Mouse (Mus musculus) neural tube, embryonic 11.5 days (tissue): ENCODE data around the gene Hlcs. TPM values are rescaled to one million over a fixed set of nuclear protein-coding genes. Genes with fewer than 3 reads are reported as not detected.
A peak's percentile ranks its signal among the peaks of the same experiment; 100 is the strongest.

Source experiments
- ATAC-seq: fragments of 200-750 bp; cut with Nextera tagmentation; 2 replicates; pipeline ENCODE4 v1.8.0; 2017; ENCODE audit warnings: moderate number of reproducible peaks, mild to moderate bottlenecking, moderate TSS enrichment, moderate library complexity; ENCODE audit not compliant: insufficient read depth, low FRiP score, low TSS enrichment
- DNase-seq: peaks from one replicate; pipeline ENCODE4 v3.0.0-alpha.2; 2015; ENCODE audit warnings: low spot score
- H3K27ac ChIP-seq: fragments of 300-500 bp; sonication (generic); 2 replicates; pipeline ENCODE4 v1.5.1; 2014; ENCODE audit warnings: low read depth, mild to moderate bottlenecking, low read length
- H3K27me3 ChIP-seq: fragments of 300-500 bp; sonication (generic); 2 replicates; pipeline ENCODE4 v1.6.1; 2014; ENCODE audit warnings: mild to moderate bottlenecking, low read length, mixed read lengths; ENCODE audit not compliant: control insufficient read depth, insufficient read depth
- H3K36me3 ChIP-seq: fragments of 300-500 bp; sonication (generic); 2 replicates; pipeline ENCODE4 v1.6.1; 2014; ENCODE audit warnings: mild to moderate bottlenecking, low read length, moderate library complexity, mixed read lengths; ENCODE audit not compliant: control insufficient read depth, insufficient read depth
- H3K4me1 ChIP-seq: fragments of 300-500 bp; sonication (generic); 2 replicates; pipeline ENCODE4 v1.6.1; 2014; ENCODE audit warnings: low read length, mixed read lengths; ENCODE audit not compliant: control insufficient read depth, insufficient read depth
- H3K4me2 ChIP-seq: fragments of 300-500 bp; sonication (generic); 2 replicates; pipeline ENCODE4 v1.6.1; 2014; ENCODE audit warnings: low read depth, mild to moderate bottlenecking, moderate library complexity
- H3K4me3 ChIP-seq: fragments of 300-500 bp; sonication (generic); 2 replicates; pipeline ENCODE4 v1.5.1; 2014; ENCODE audit warnings: low read depth, low read length
- H3K9ac ChIP-seq: fragments of 300-500 bp; sonication (generic); 2 replicates; pipeline ENCODE4 v1.6.1; 2014; ENCODE audit warnings: mild to moderate bottlenecking, low read length
- H3K9me3 ChIP-seq: fragments of 300-500 bp; sonication (generic); 2 replicates; pipeline ENCODE4 v1.6.1; 2016; ENCODE audit warnings: low read length; ENCODE audit not compliant: control insufficient read depth
- WGBS: fragments of 180-500 bp; shearing (Covaris S2); extraction: QIAGEN DNeasy Blood & Tissue Kit; methylation state at CpG from one replicate; pipeline ENCODE4 v1.1.7; 2014; 5-methylcytosine and 5-hydroxymethylcytosine counted together
- polyA plus RNA-seq: library from polyadenylated mRNA; unstranded; fragments of >200 nt; fragmentation: Nextera tagmentation; extraction: Ambion mirVana; gene quantifications from 2 replicates; pipeline ENCODE4 v1.2.1, GENCODE M21; 2014

Hlcs gene
- polyA plus RNA-seq, 1 experiment from 2014 or later, result 9.4 TPM

- Histone ChIP-seq H3K4me1 (peaks cover 12% of the 10 kb centered on the region), H3K4me3 (no peak overlapping the region), H3K4me2 (no peak overlapping the region), H3K27me3 (peaks cover 97% of the 10 kb centered on the region), H3K9ac (no peak overlapping the region), H3K36me3 (no peaks in the 10 kb centered on the region), H3K27ac (no peak overlapping the region), H3K9me3 (no peaks in the 10 kb centered on the region)
- peak; percentile 38 for DNase-seq
- no peak for ATAC-seq
- WGBS, result 3% methylated on average over 14 of the region's 14 CpGs
Observed at GRCm38 (mm10) chr16:94088819-94089692, 224.3 kb downstream of the Hlcs start.

- H3K4me2 ChIP-seq, result no peak overlapping the region
- no peak overlapping the region for H3K9ac ChIP-seq
- DNase-seq (peak; percentile 27), ATAC-seq (no peak)
- no peak overlapping the region for H3K4me3 ChIP-seq
- no peaks in the 10 kb centered on the region for H3K36me3 ChIP-seq
- H3K9me3 ChIP-seq, result no peaks in the 10 kb centered on the region
- H3K27me3 ChIP-seq, result peaks cover 97% of the 10 kb centered on the region
- no peak overlapping the region for H3K27ac ChIP-seq
- H3K4me1 ChIP-seq, result peaks cover 12% of the 10 kb centered on the region
- WGBS, result under 1% methylated on average over 11 of the region's 11 CpGs
Observed at GRCm38 (mm10) chr16:94088226-94088748, 225.1 kb downstream of the Hlcs start.

DNA sequence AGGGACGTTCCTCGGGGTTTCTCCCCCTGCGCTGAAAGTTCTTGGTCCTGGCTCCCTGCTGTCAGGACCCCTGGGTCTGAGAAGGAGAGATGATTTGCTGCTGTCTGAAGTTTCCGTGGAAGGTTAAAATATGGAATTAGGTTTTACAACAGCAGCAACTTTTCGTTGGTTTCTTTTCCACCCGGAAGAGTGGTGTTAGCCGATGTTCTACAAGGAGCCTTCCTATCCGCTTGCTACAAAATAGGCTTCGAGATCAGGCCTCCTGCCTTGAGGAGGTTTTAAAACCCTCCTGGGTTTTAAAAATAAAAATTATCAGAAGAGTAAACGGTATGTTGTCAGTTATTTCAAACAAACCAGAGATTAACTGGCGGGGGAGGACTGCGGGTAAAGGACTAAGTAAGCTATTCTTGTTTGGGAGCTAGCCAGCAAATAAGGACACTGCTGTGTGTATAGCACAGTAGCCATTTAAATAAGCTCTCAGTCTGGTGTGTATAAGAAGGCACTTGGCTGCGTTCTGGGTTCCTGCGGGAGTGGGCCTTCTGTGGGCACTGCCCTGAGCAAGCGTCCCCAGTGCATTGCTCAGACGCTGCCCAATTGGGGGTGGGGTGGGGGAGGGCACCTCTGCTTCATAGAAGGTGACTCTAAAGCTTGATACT is 225.7 kb downstream of the Hlcs start:
- Histone ChIP-seq H3K9me3 (no peaks in the 10 kb centered on the region), H3K27me3 (peaks cover 97% of the 10 kb centered on the region), H3K9ac (no peak overlapping the region), H3K27ac (no peak overlapping the region), H3K4me2 (no peak overlapping the region), H3K36me3 (no peaks in the 10 kb centered on the region), H3K4me1 (peaks cover 12% of the 10 kb centered on the region), H3K4me3 (no peak overlapping the region)
- WGBS, result 3% methylated on average over 16 of the region's 16 CpGs
- DNase-seq (peak; percentile 16), ATAC-seq (no peak)

GRCm38 (mm10) chr16:94086701-94087569 is 226.4 kb downstream of the Hlcs start:
- H3K4me3 ChIP-seq, result no peak overlapping the region
- peaks cover 12% of the 10 kb centered on the region for H3K4me1 ChIP-seq
- peak; percentile 61 for DNase-seq
- no peak overlapping the region for H3K4me2 ChIP-seq
- no peaks in the 10 kb centered on the region for H3K36me3 ChIP-seq
- no peak overlapping the region for H3K27ac ChIP-seq
- under 1% methylated on average over 50 of the region's 50 CpGs for WGBS
- H3K27me3 ChIP-seq, result peaks cover 97% of the 10 kb centered on the region
- no peak for ATAC-seq
- no peak overlapping the region for H3K9ac ChIP-seq
- H3K9me3 ChIP-seq, result no peaks in the 10 kb centered on the region

DNA sequence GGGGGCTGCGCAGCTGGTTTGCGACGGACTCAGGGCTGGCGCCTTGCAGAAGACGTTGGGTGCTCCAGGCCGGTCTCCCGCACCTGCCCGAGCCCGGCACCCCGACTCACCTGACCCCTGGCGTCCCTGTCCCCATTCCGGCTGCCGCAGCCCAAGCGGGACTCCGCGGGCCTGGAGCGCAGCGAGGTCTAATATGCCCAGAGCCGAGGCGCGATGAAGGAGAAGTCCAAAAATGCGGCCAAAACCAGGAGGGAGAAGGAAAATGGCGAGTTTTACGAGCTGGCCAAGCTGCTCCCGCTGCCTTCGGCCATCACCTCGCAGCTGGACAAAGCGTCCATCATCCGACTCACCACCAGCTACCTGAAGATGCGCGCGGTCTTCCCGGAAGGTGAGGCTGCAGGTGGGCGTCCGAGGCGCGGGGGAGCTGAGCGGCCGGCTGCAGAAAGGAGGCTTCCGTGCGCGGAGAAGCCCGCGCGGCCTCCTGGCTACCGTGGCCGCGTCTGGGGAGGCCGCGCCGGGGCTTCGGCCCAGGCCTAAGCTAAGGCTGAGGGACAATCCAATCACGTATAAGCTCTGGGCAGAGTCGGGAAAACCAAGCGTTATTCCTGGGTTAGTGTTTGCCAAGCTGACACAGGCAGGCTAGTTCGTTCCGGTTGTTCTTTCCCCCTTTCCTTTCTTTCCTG is 227.6 kb downstream of the Hlcs start:
- ATAC-seq (no peak), DNase-seq (peak; percentile 51)
- H3K27me3 ChIP-seq, result peaks cover 97% of the 10 kb centered on the region
- peak overlapping the region; percentile 23 for H3K4me3 ChIP-seq
- H3K4me1 ChIP-seq, result peaks cover 12% of the 10 kb centered on the region
- H3K27ac ChIP-seq, result no peak overlapping the region
- H3K9ac ChIP-seq, result no peak overlapping the region
- H3K9me3 ChIP-seq, result no peaks in the 10 kb centered on the region
- H3K4me2 ChIP-seq, result peak overlapping the region; percentile 36
- no peaks in the 10 kb centered on the region for H3K36me3 ChIP-seq
- under 1% methylated on average over 57 of the region's 57 CpGs for WGBS

- Histone ChIP-seq H3K9me3 (no peaks in the 10 kb centered on the region), H3K27me3 (peaks cover 97% of the 10 kb centered on the region), H3K4me1 (peaks cover 12% of the 10 kb centered on the region), H3K27ac (no peak within 1 kb of the TSS), H3K4me2 (peak within 1 kb of the TSS; percentile 36), H3K36me3 (no peaks in the 10 kb centered on the region), H3K4me3 (peak within 1 kb of the TSS; percentile 23), H3K9ac (no peak within 1 kb of the TSS; the same call in 1 of the 2 replicates)
- under 1% methylated on average over 85 of the region's 96 CpGs for WGBS
- DNase-seq, result peak; percentile 19
- ATAC-seq, result no peak
Observed at GRCm38 (mm10) chr16:94084711-94085602, 228.4 kb downstream of the Hlcs start, which contains the start of gene Sim2. TSS of gene Sim2 (plus strand) at chr16:94084931.

GRCm38 (mm10) chr16:94083848-94084525 is 229.4 kb downstream of the Hlcs start:
- peak; percentile 48 for DNase-seq
- H3K4me2 ChIP-seq, result no peak overlapping the region
- H3K36me3 ChIP-seq, result no peaks in the 10 kb centered on the region
- under 1% methylated on average over 41 of the region's 41 CpGs for WGBS
- no peak overlapping the region for H3K4me3 ChIP-seq
- no peaks in the 10 kb centered on the region for H3K9me3 ChIP-seq
- H3K9ac ChIP-seq, result no peak overlapping the region
- H3K27ac ChIP-seq, result no peak overlapping the region
- peaks cover 97% of the 10 kb centered on the region for H3K27me3 ChIP-seq
- H3K4me1 ChIP-seq, result peaks cover 12% of the 10 kb centered on the region
- no peak for ATAC-seq
